Mouse (Mus musculus) neural tube, embryonic 12.5 days (tissue): ENCODE measurements around the gene Gm36245. TPM values are rescaled to one million over a fixed set of nuclear protein-coding genes. Genes with fewer than 3 reads are reported as not detected.
"Not testable (repeated sequence)": the region's sequence is repeated elsewhere in the genome, so short reads cannot be mapped to it uniquely, and the experiment has no call there.

ENCODE experiments used
- ATAC-seq: fragments of 200-750 bp; cut with Nextera tagmentation; 2 replicates; pipeline ENCODE4 v1.8.0; 2017; ENCODE audit warnings: low read depth, mild to moderate bottlenecking, moderate TSS enrichment, moderate library complexity; ENCODE audit not compliant: low FRiP score
- H3K27ac ChIP-seq: fragments of 300-500 bp; sonication (generic); 2 replicates; pipeline ENCODE4 v1.5.1; 2016
- H3K27me3 ChIP-seq: fragments of 300-500 bp; sonication (generic); replicated peaks from 2 replicates; pipeline ENCODE4 v1.6.1; 2016; ENCODE audit warnings: mild to moderate bottlenecking
- H3K36me3 ChIP-seq: fragments of 300-500 bp; sonication (generic); 2 replicates; pipeline ENCODE4 v1.6.1; 2016; ENCODE audit warnings: mild to moderate bottlenecking
- H3K4me1 ChIP-seq: fragments of 300-500 bp; sonication (generic); 2 replicates; pipeline ENCODE4 v1.6.1; 2016
- H3K4me2 ChIP-seq: fragments of 300-500 bp; sonication (generic); replicated peaks from 2 replicates; pipeline ENCODE4 v1.6.1; 2016; ENCODE audit warnings: mild to moderate bottlenecking
- H3K4me3 ChIP-seq: fragments of 300-500 bp; sonication (generic); 2 replicates; pipeline ENCODE4 v1.5.1; 2016
- H3K9ac ChIP-seq: fragments of 300-500 bp; sonication (generic); 2 replicates; pipeline ENCODE4 v1.6.1; 2016; ENCODE audit warnings: mild to moderate bottlenecking
- H3K9me3 ChIP-seq: fragments of 300-500 bp; sonication (generic); 2 replicates; pipeline ENCODE4 v1.6.1; 2016; ENCODE audit warnings: mild to moderate bottlenecking
- WGBS: fragments of 180-500 bp; shearing (Covaris S2); methylation state at CpG from one replicate; pipeline ENCODE4 v1.1.7; 2016; 5-methylcytosine and 5-hydroxymethylcytosine counted together
- polyA plus RNA-seq: library from polyadenylated mRNA; unstranded; fragments of >200 nt; fragmentation: Nextera tagmentation; extraction: Ambion mirVana; gene quantifications from 2 replicates; pipeline ENCODE4 v1.2.1, GENCODE M21; 2016

Gm36245 gene
- polyA plus RNA-seq, 1 experiment from 2014 or later: not detected

DNA sequence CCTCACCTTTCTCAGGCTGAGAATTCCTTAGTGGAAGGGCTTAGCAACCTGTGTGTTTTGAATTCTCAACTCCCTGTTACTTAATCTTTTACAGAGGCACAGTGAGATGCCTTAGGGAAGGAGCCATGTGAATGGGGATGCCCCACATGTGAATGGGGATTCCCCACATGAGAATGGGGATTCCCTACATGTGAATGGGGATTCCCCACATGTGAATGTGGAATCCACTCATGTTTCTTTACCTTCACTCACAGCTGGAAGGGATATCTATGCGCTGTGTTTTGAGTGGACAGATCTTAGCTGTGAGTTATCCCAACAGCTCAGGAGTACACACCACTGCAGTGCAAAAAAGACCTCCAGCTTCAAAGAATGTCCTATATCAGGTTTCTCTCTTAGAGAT lies 25.7 kb downstream of the Gm36245 start:
- H3K27me3 ChIP-seq: no peaks in the 10 kb centered on the region
- H3K27ac ChIP-seq: no peak overlapping the region
- no peaks in the 10 kb centered on the region for H3K4me1 ChIP-seq
- H3K4me2 ChIP-seq: no peak overlapping the region
- WGBS: 92% methylated on average over 1 of the region's 1 CpGs
- no peaks in the 10 kb centered on the region for H3K36me3 ChIP-seq
- no peak overlapping the region for H3K9ac ChIP-seq
- no peak for ATAC-seq
- H3K9me3 ChIP-seq: no peaks in the 10 kb centered on the region
- no peak overlapping the region for H3K4me3 ChIP-seq

DNA sequence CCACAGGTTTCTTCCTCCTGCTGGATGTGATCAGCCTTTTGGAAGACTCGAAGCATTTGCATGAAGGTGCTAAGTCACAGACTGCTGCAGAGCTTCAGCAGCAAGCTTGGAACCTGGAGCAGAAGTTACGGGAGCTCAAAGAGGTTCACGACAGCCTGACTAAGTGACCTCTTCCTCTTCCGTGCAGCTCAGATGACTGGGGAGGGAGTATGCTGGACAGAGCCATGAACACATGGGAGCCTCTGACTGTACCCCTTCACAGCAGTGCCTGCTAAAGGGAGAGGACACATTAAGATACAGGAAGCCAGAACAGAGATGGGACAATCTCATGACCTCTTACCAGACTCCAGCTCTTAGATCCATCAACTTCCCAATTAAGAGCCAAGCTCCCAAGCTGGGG lies 27.4 kb downstream of the Gm36245 start:
- H3K9me3 ChIP-seq, ATAC-seq, H3K36me3 ChIP-seq, H3K4me3 ChIP-seq, H3K27ac ChIP-seq, H3K9ac ChIP-seq, H3K4me1 ChIP-seq, H3K27me3 ChIP-seq, H3K4me2 ChIP-seq: not testable (repeated sequence)
- WGBS: 88% methylated on average over 4 of the region's 4 CpGs

DNA sequence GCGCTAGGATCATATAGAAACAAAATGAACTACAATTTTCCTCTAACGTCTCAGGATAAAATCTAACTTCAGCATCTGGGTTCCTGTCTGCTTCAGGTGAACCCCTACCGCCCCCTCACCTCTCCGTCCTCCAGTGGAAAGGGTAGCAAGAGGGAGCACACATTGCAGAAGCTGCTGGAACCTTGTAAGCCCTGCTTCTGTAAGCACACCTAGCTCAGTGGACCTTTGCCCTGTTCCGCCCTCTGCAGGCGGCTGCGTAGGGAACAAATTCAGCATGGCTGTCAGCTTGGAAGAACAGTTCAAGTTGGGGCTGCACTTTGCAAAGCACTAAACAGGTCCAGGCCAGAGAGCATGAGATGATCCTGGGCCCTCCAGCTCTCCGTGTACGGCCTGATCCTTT lies 29.6 kb downstream of the Gm36245 start:
- ATAC-seq, H3K4me1 ChIP-seq, H3K36me3 ChIP-seq, H3K9me3 ChIP-seq, H3K4me2 ChIP-seq, H3K4me3 ChIP-seq, H3K27me3 ChIP-seq, H3K9ac ChIP-seq, H3K27ac ChIP-seq: not testable (repeated sequence)
- 70% methylated on average over 9 of the region's 9 CpGs for WGBS

DNA sequence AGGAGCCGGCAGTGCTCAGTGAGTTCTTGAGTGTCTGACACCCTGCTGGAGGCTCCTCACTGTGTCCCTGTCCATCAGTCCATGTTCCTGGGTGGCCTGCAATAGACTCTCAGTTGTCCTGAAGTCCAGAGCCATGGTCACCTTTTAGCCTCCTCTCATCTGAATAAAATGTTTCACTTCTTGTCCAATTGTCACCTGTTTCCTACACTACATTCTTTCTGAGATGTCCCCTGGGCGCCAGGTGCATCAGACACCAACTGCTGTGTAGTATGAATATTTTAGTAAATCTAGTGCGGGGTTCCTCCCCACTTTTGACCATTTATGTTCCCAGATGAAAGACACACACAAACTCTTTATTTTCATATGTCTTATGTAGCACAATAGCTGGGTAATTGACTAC lies 30.8 kb downstream of the Gm36245 start:
- not testable (repeated sequence) for H3K4me3 ChIP-seq, H3K9me3 ChIP-seq, H3K4me2 ChIP-seq, H3K27ac ChIP-seq, H3K4me1 ChIP-seq, H3K36me3 ChIP-seq, H3K27me3 ChIP-seq, H3K9ac ChIP-seq, ATAC-seq
- 76% methylated on average over 3 of the region's 3 CpGs for WGBS

GRCm38 (mm10) chr15:77643176-77643575 lies 44.1 kb downstream of the Gm36245 start, which contains the start of gene Apol11b:
Gene Apol11b, minus strand, starts transcription at chr15:77643286.
- not testable (repeated sequence) for H3K9me3 ChIP-seq, H3K4me1 ChIP-seq, H3K27ac ChIP-seq, H3K36me3 ChIP-seq, H3K27me3 ChIP-seq, H3K4me2 ChIP-seq, ATAC-seq, H3K4me3 ChIP-seq, H3K9ac ChIP-seq
- WGBS: 82% methylated on average over 2 of the region's 2 CpGs

GRCm38 (mm10) chr15:77651143-77651542 lies 52.1 kb downstream of the Gm36245 start:
- not testable (repeated sequence) for H3K4me3 ChIP-seq, H3K4me2 ChIP-seq, H3K4me1 ChIP-seq, H3K27me3 ChIP-seq, H3K27ac ChIP-seq, H3K36me3 ChIP-seq, H3K9me3 ChIP-seq, ATAC-seq, H3K9ac ChIP-seq

Other genes starting within 250 kb of the Gm36245 start
- gene Apol7a, start 200.1 kb upstream of the Gm36245 start, polyA plus RNA-seq: not detected in 2 replicates
- 0.24 TPM in 1 of 2 replicates, not detected in the other for gene Apol9a, start 188.1 kb upstream of the Gm36245 start, polyA plus RNA-seq
- not detected in 2 replicates for gene Apol7b, start 151.8 kb upstream of the Gm36245 start, polyA plus RNA-seq
- gene Apol10a, start 122.2 kb upstream of the Gm36245 start, polyA plus RNA-seq: not detected in 2 replicates
- gene Apol11a, start 91.0 kb upstream of the Gm36245 start, polyA plus RNA-seq: not detected in 2 replicates
- gene Apol7c, start 65.9 kb upstream of the Gm36245 start, polyA plus RNA-seq: not detected in 2 replicates
- gene 1700025B11Rik, start 37.4 kb upstream of the Gm36245 start, polyA plus RNA-seq: not detected in 2 replicates
- gene Apol10b, start 3.1 kb upstream of the Gm36245 start, polyA plus RNA-seq: 0.19 TPM in 1 of 2 replicates, not detected in the other
- not detected in 2 replicates for gene Apol11b, start 44.0 kb downstream of the Gm36245 start, polyA plus RNA-seq
- gene Apol7e, start 99.6 kb downstream of the Gm36245 start, polyA plus RNA-seq: not detected in 2 replicates
- gene Apol9b, start 129.8 kb downstream of the Gm36245 start, polyA plus RNA-seq: not detected in 2 replicates
- 0.26 and 0.48 TPM in 2 replicates for gene Apol8, start 157.7 kb downstream of the Gm36245 start, polyA plus RNA-seq
- gene Myh9, start 242.9 kb downstream of the Gm36245 start, polyA plus RNA-seq: 20.9 and 21.0 TPM in 2 replicates